Mouse (Mus musculus) embryonic facial prominence, embryonic 12.5 days (tissue): ENCODE results near the gene Tgfbr3l. TPM values are rescaled to one million over a fixed set of nuclear protein-coding genes. Genes with fewer than 3 reads are reported as not detected.
"Not testable (repeated sequence)": the region's sequence is repeated elsewhere in the genome, so short reads cannot be mapped to it uniquely, and the experiment has no call there.

ENCODE experiments used
- ATAC-seq: fragments of 200-750 bp; cut with Nextera tagmentation; 2 replicates; pipeline ENCODE4 v1.8.0; 2017; ENCODE audit not compliant: insufficient number of reproducible peaks, insufficient read depth, low FRiP score, low TSS enrichment
- H3K27ac ChIP-seq: fragments of 300-500 bp; sonication (generic); 2 replicates; pipeline ENCODE4 v1.5.1; 2016; ENCODE audit warnings: mild to moderate bottlenecking
- H3K27me3 ChIP-seq: fragments of 300-500 bp; sonication (generic); 2 replicates; pipeline ENCODE4 v1.6.1; 2016; ENCODE audit warnings: mild to moderate bottlenecking, moderate library complexity
- H3K36me3 ChIP-seq: fragments of 300-500 bp; sonication (generic); 2 replicates; pipeline ENCODE4 v1.6.1; 2016; ENCODE audit warnings: mild to moderate bottlenecking
- H3K4me1 ChIP-seq: fragments of 300-500 bp; sonication (generic); 2 replicates; pipeline ENCODE4 v1.6.1; 2016
- H3K4me2 ChIP-seq: fragments of 300-500 bp; sonication (generic); replicated peaks from 2 replicates; pipeline ENCODE4 v1.6.1; 2016; ENCODE audit warnings: mild to moderate bottlenecking, moderate library complexity
- H3K4me3 ChIP-seq: fragments of 300-500 bp; sonication (generic); 2 replicates; pipeline ENCODE4 v1.5.1; 2016; ENCODE audit warnings: mild to moderate bottlenecking
- H3K9ac ChIP-seq: fragments of 300-500 bp; sonication (generic); 2 replicates; pipeline ENCODE4 v1.6.1; 2016; ENCODE audit warnings: mild to moderate bottlenecking, moderate library complexity
- H3K9me3 ChIP-seq: fragments of 300-500 bp; sonication (generic); 2 replicates; pipeline ENCODE4 v1.6.1; 2016; ENCODE audit warnings: mild to moderate bottlenecking, moderate library complexity
- WGBS: fragments of 180-500 bp; shearing (Covaris S2); methylation state at CpG from one replicate; pipeline ENCODE4 v1.1.7; 2016; 5-methylcytosine and 5-hydroxymethylcytosine counted together
- polyA plus RNA-seq: library from polyadenylated mRNA; unstranded; fragments of >200 nt; fragmentation: Nextera tagmentation; extraction: Ambion mirVana; gene quantifications from 2 replicates; pipeline ENCODE4 v1.2.1, GENCODE M21; 2016

The Tgfbr3l gene
- polyA plus RNA-seq, 1 experiment from 2014 or later: 6.5 TPM

- not testable (repeated sequence) for ATAC-seq, H3K9me3 ChIP-seq, H3K9ac ChIP-seq, H3K4me3 ChIP-seq, H3K27ac ChIP-seq, H3K27me3 ChIP-seq, H3K4me2 ChIP-seq
- WGBS: 92% methylated on average over 7 of the region's 7 CpGs
- H3K4me1 ChIP-seq: peaks cover 32% of the 10 kb centered on the region
- peaks cover 43% of the 10 kb centered on the region for H3K36me3 ChIP-seq
Observed at GRCm38 (mm10) chr8:4255471-4255870, 7.5 kb downstream of the Tgfbr3l start.

GRCm38 (mm10) chr8:4256911-4257310 lies 8.9 kb downstream of the Tgfbr3l start:
- peaks cover 58% of the 10 kb centered on the region for H3K36me3 ChIP-seq
- peak overlapping the region; percentile 89; the same call in 1 of the 2 replicates for H3K9ac ChIP-seq
- peak overlapping the region; percentile 58 for H3K4me2 ChIP-seq

DNA sequence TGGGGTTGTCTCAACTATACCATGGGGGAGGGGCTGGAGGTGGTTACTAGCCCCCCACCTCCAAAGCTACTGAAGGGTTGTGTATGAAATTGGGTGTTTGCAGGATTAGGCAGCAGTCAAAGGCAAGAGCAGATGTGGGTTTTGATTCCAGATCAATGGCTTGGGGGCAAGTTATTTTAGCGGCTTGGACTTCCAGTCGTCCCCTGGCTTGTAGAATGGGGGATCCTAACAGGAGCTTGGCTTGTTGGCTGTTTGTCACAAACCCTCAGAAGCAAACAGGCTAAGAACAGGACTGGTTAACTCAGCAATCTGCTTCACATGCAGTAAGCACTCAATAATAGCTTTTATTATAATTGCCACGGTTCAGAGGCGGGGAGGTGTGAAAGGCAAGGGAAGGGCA lies 9.3 kb downstream of the Tgfbr3l start:
- Histone ChIP-seq H3K27me3 (no peaks in the 10 kb centered on the region), H3K27ac (no peak overlapping the region), H3K4me2 (peak overlapping the region; percentile 58), H3K4me3 (peak overlapping the region; percentile 88), H3K4me1 (peaks cover 28% of the 10 kb centered on the region), H3K9ac (peak overlapping the region; percentile 89), H3K9me3 (no peaks in the 10 kb centered on the region), H3K36me3 (peaks cover 62% of the 10 kb centered on the region)
- ATAC-seq: no peak
- 77% methylated on average over 4 of the region's 4 CpGs for WGBS

More at GRCm38 (mm10) chr8:4256911-4257310, 8.9 kb downstream of the Tgfbr3l start:
- no peak overlapping the region for H3K27ac ChIP-seq
- no peaks in the 10 kb centered on the region for H3K27me3 ChIP-seq
- no peak for ATAC-seq
- peaks cover 28% of the 10 kb centered on the region for H3K4me1 ChIP-seq
- peak overlapping the region; percentile 7; the same call in 1 of the 2 replicates for H3K4me3 ChIP-seq
- no peaks in the 10 kb centered on the region for H3K9me3 ChIP-seq
- WGBS: 65% methylated on average over 4 of the region's 4 CpGs

GRCm38 (mm10) chr8:4258233-4258632 lies 10.2 kb downstream of the Tgfbr3l start:
- Histone ChIP-seq H3K27ac (peak overlapping the region; percentile 92), H3K4me3 (peak overlapping the region; percentile 88), H3K4me2 (peak overlapping the region; percentile 58), H3K9me3 (no peaks in the 10 kb centered on the region), H3K36me3 (peaks cover 71% of the 10 kb centered on the region), H3K4me1 (peaks cover 28% of the 10 kb centered on the region), H3K27me3 (no peaks in the 10 kb centered on the region), H3K9ac (peak overlapping the region; percentile 89)
- WGBS: 1% methylated on average over 34 of the region's 35 CpGs
- peak; percentile 54 for ATAC-seq

DNA sequence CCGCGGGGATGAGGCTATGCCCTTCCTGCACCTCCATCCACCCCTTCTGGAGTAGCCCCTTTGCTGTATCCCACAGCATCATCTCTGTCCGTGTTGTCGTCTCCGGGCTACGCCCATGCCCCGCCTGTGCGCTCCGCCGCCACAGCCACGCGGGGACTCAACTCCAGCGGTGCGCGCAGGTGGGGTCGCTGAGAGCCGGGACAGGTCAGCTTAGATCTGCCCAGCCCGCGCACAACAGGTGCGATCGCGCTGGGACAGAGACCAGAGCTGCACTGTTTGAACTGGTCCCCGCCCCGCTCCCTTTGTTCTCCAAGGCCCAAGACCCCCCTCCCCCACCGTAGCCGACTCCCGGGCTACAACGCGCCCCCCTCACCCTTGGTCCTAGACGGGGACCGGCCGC lies 10.7 kb downstream of the Tgfbr3l start:
- under 1% methylated on average over 32 of the region's 32 CpGs for WGBS
- Histone ChIP-seq H3K4me2 (peak overlapping the region; percentile 58), H3K27me3 (no peaks in the 10 kb centered on the region), H3K36me3 (peaks cover 74% of the 10 kb centered on the region), H3K9ac (peak overlapping the region; percentile 89), H3K27ac (peak overlapping the region; percentile 92), H3K4me1 (peaks cover 26% of the 10 kb centered on the region), H3K4me3 (peak overlapping the region; percentile 88), H3K9me3 (no peaks in the 10 kb centered on the region)
- ATAC-seq: peak; percentile 64

- ATAC-seq: peak; percentile 88
- H3K36me3 ChIP-seq: peaks cover 79% of the 10 kb centered on the region
- 9% methylated on average over 17 of the region's 33 CpGs for WGBS
Observed at GRCm38 (mm10) chr8:4259125-4259804, 11.3 kb downstream of the Tgfbr3l start, which contains the start of gene Ctxn1. Ctxn1 (minus strand) TSS chr8:4259274.

GRCm38 (mm10) chr8:4259805-4260170 lies 11.8 kb downstream of the Tgfbr3l start:
- Histone ChIP-seq H3K36me3 (peaks cover 79% of the 10 kb centered on the region), H3K4me1 (peaks cover 20% of the 10 kb centered on the region), H3K4me2 (0 out of 2 replicates have a peak overlapping the region, but pooled peaks have one; percentile 58), H3K4me3 (no peak overlapping the region), H3K9me3 (no peaks in the 10 kb centered on the region), H3K9ac (peak overlapping the region; percentile 89; the same call in 1 of the 2 replicates), H3K27me3 (no peaks in the 10 kb centered on the region), H3K27ac (peak overlapping the region; percentile 92)
- WGBS: 86% methylated on average over 4 of the region's 4 CpGs
- no peak for ATAC-seq

More at GRCm38 (mm10) chr8:4259125-4259804, 11.3 kb downstream of the Tgfbr3l start, which contains the start of gene Ctxn1:
- Histone ChIP-seq H3K9ac (peak within 1 kb of the TSS; percentile 89), H3K4me2 (peak within 1 kb of the TSS; percentile 58), H3K4me3 (peak within 1 kb of the TSS; percentile 88), H3K9me3 (no peaks in the 10 kb centered on the region), H3K27ac (peak within 1 kb of the TSS; percentile 92), H3K4me1 (peaks cover 22% of the 10 kb centered on the region), H3K27me3 (no peaks in the 10 kb centered on the region)

- ATAC-seq: no peak
- no peaks in the 10 kb centered on the region for H3K27me3 ChIP-seq
- peaks cover 7% of the 10 kb centered on the region; the same call in 1 of the 2 replicates for H3K4me1 ChIP-seq
- no peaks in the 10 kb centered on the region for H3K9me3 ChIP-seq
- no peak overlapping the region for H3K9ac ChIP-seq
- 85% methylated on average over 8 of the region's 8 CpGs for WGBS
- no peak overlapping the region for H3K4me3 ChIP-seq
- H3K4me2 ChIP-seq: no peak overlapping the region
- H3K36me3 ChIP-seq: peaks cover 85% of the 10 kb centered on the region
- H3K27ac ChIP-seq: no peak overlapping the region
Observed at GRCm38 (mm10) chr8:4263105-4263791, 15.2 kb downstream of the Tgfbr3l start.

DNA sequence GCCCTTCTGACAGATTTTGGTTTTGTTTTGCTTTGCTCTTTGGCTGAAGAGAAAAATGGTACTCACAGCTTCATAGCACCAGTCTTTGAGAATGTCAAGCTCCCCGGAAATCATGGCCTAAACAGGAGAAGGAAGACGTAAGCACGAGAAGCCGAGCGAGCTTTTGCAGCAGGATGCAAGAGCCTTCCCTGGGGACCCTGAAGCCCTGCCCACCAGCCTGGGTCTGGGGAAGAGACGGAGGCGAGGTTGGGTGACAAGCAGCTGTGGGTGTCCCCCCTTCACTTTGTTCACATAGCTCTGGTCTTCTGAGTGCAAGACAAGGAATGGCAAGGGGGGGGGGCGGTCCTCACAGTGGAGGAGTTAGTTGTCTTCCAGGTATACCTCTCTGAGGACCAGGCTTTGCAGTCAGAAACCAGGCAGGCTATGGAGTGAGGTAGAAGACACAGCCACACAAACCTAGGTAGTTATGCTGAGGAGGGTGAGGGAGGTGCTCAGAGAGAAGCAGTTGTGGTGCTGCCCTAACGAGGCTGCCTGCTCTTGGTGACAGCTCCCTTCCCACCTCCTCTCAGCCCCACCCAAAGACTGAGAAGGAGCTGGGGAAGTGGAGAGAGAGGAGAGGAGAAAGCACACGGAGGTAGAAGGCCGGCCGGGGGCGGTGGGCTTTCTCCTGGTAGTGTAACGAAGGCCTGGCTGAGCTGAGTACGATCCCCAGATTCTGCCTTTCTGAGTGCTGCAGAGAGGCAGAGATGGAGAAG lies 17.3 kb downstream of the Tgfbr3l start:
- Histone ChIP-seq H3K4me1 (no peaks in the 10 kb centered on the region), H3K9me3 (no peaks in the 10 kb centered on the region), H3K4me2 (no peak overlapping the region), H3K27ac (no peak overlapping the region), H3K4me3 (no peak overlapping the region), H3K9ac (no peak overlapping the region), H3K27me3 (no peaks in the 10 kb centered on the region), H3K36me3 (peaks cover 94% of the 10 kb centered on the region)
- no peak for ATAC-seq
- WGBS: 89% methylated on average over 15 of the region's 15 CpGs

GRCm38 (mm10) chr8:4267627-4268026 lies 19.6 kb downstream of the Tgfbr3l start:
- WGBS: 77% methylated on average over 15 of the region's 15 CpGs

GRCm38 (mm10) chr8:4269609-4270008 lies 21.6 kb downstream of the Tgfbr3l start:
- Histone ChIP-seq H3K27ac (no peak overlapping the region), H3K27me3 (no peaks in the 10 kb centered on the region), H3K4me3 (no peak overlapping the region), H3K4me1 (peaks cover under 1% of the 10 kb centered on the region; the same call in 1 of the 2 replicates), H3K9me3 (no peaks in the 10 kb centered on the region), H3K36me3 (peaks cover 78% of the 10 kb centered on the region), H3K9ac (no peak overlapping the region), H3K4me2 (no peak overlapping the region)
- 91% methylated on average over 6 of the region's 6 CpGs for WGBS
- no peak for ATAC-seq

More at GRCm38 (mm10) chr8:4267627-4268026, 19.6 kb downstream of the Tgfbr3l start:
- Histone ChIP-seq H3K9ac (no peak overlapping the region), H3K27ac (no peak overlapping the region), H3K36me3 (peaks cover 87% of the 10 kb centered on the region), H3K9me3 (no peaks in the 10 kb centered on the region), H3K4me3 (no peak overlapping the region), H3K4me1 (no peaks in the 10 kb centered on the region), H3K27me3 (no peaks in the 10 kb centered on the region), H3K4me2 (no peak overlapping the region)
- ATAC-seq: no peak
